Comparison of ENCODE assay signal across 13 mouse cellular contexts in the genomic region with DNA sequence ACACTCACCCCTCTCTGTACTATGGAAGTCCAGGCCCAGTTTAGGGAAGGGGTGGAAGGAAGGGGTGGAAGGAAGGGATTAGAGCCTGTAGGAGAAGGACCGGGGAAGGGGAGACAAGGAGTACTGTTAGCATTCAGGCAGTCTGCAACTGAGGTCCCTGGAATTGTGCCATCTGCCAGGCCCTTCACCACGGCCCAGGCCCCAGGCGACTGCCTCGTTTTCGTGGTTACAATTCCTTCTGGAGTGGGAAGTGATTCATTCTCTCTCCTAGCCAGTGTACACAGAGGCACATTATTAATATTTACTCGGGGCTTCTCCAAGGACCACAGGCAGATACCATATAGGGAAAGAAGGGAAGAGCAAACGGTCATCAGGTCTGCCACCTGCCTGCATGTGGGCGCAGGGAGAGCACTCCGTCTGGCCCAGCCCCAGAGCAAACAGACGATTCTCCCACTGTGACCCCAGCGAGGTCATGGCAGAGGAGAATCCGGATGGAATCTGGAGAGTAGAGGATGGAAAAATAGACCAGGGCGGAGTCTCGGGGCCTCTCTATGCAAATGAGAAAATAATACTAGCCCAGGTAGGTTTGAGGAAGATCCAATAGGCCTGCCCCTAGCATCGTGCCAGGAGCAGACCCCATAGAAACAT.
DNase-seq lines count a peak whose midpoint lies in the region; ATAC-seq lines count a peak whose summit lies in the region.
"Had no signal": no experiment of that assay in that cellular context is flagged by ENCODE, and none has a peak within 500 bp of the region (broad histone marks: within the 10 kb centered on the region; RNA-seq: fewer than 3 reads in every experiment).

No protein-coding gene starts in this region.

- H3K36me3 ChIP-seq in heart, embryonic 10.5 days, result no peaks in the 10 kb centered on the region
- no peaks in the 10 kb centered on the region for H3K36me3 ChIP-seq in embryonic facial prominence, embryonic 14.5 days (ENCODE audit: control insufficient read depth, insufficient read depth, low read length)
- H3K36me3 ChIP-seq in intestine, embryonic 16.5 days (ENCODE audit: control insufficient read depth, insufficient read depth, low read length), result no peaks in the 10 kb centered on the region
- no peaks in the 10 kb centered on the region for H3K36me3 ChIP-seq in stomach, embryonic 14.5 days (ENCODE audit: control insufficient read depth, insufficient read depth, low read length)

- H3K9ac ChIP-seq in embryonic facial prominence, embryonic 14.5 days (ENCODE audit: low read depth, low read length), result 0 out of 2 replicates have a peak overlapping the region, but pooled peaks have one; percentile 32
- no peak overlapping the region for H3K9ac ChIP-seq in intestine, embryonic 16.5 days (ENCODE audit: low read depth, low read length)
- no peak overlapping the region for H3K9ac ChIP-seq in stomach, embryonic 14.5 days (replicated peaks; ENCODE audit: low read depth, low read length)

- no peaks in the 10 kb centered on the region for H3K9me3 ChIP-seq in heart, embryonic 10.5 days
- H3K9me3 ChIP-seq in embryonic facial prominence, embryonic 14.5 days (ENCODE audit: control insufficient read depth, low read length), result no peaks in the 10 kb centered on the region
- H3K9me3 ChIP-seq in intestine, embryonic 16.5 days (ENCODE audit: control insufficient read depth, low read length), result no peaks in the 10 kb centered on the region
- no peaks in the 10 kb centered on the region for H3K9me3 ChIP-seq in stomach, embryonic 14.5 days (ENCODE audit: control insufficient read depth, low read depth, low read length)

- H3K4me3 ChIP-seq in heart, embryonic 10.5 days, result 0 out of 2 replicates have a peak overlapping the region, but pooled peaks have one; percentile 8
- no peak overlapping the region for H3K4me3 ChIP-seq in embryonic facial prominence, embryonic 14.5 days (ENCODE audit: low read depth, low read length)
- H3K4me3 ChIP-seq in intestine, embryonic 16.5 days (ENCODE audit: low read length), result no peak overlapping the region
- H3K4me3 ChIP-seq in stomach, embryonic 14.5 days (ENCODE audit: low read depth, low read length), result no peak overlapping the region
- H3K4me3 ChIP-seq: erythroblast, embryonic 14.5 days had no signal

- intact Hi-C loops in left cerebral cortex, postnatal 14 days (cut with DNase I), result no loop called here

- 55% methylated on average over 15 of the region's 15 CpGs for WGBS in heart, embryonic 10.5 days
- 23% methylated on average over 14 of the region's 15 CpGs for WGBS in embryonic facial prominence, embryonic 14.5 days
- 18% methylated on average over 15 of the region's 15 CpGs for WGBS in intestine, embryonic 16.5 days
- 27% methylated on average over 15 of the region's 15 CpGs for WGBS in stomach, embryonic 14.5 days

- DNase-seq in heart, embryonic 10.5 days (ENCODE audit: low spot score), result no peak
- DNase-seq in heart, postnatal 4 days, result no peak
- peak; percentile 54 for DNase-seq in embryonic facial prominence, embryonic 14.5 days (ENCODE audit: low spot score)
- DNase-seq in layer of hippocampus, adult 11-12 months (ENCODE audit: low spot score), result no peak
- DNase-seq in left cerebral cortex, postnatal 14 days (ENCODE audit: low spot score in 2 of 2), result no peak
- DNase-seq in adrenal gland, adult 2 months, result no peak
- DNase-seq: kidney, adult 9 months; lung, postnatal 4 days had no signal

- peaks cover 62% of the 10 kb centered on the region for H3K27me3 ChIP-seq in heart, embryonic 10.5 days (ENCODE audit: insufficient read depth, poor library complexity, severe bottlenecking)
- H3K27me3 ChIP-seq in embryonic facial prominence, embryonic 14.5 days (replicated peaks; ENCODE audit: control insufficient read depth, insufficient read depth, low read length), result no peaks in the 10 kb centered on the region
- H3K27me3 ChIP-seq in intestine, embryonic 16.5 days (replicated peaks; ENCODE audit: control insufficient read depth, insufficient read depth, low read length), result no peaks in the 10 kb centered on the region; the same call in 1 of the 2 replicates
- H3K27me3 ChIP-seq in stomach, embryonic 14.5 days (ENCODE audit: control insufficient read depth, insufficient read depth, low read length), result no peaks in the 10 kb centered on the region

- peak overlapping the region; percentile 37 for H3K4me2 ChIP-seq in embryonic facial prominence, embryonic 14.5 days (ENCODE audit: low read depth, low read length)
- H3K4me2 ChIP-seq in intestine, embryonic 16.5 days (ENCODE audit: low read depth, low read length), result no peak overlapping the region
- no peak overlapping the region for H3K4me2 ChIP-seq in stomach, embryonic 14.5 days (replicated peaks; ENCODE audit: low read depth, low read length)
- H3K4me2 ChIP-seq: heart, embryonic 11.5 days had no signal

- ATAC-seq in embryonic facial prominence, embryonic 14.5 days (ENCODE audit: low read depth), result no peak; the same call in 1 of the 2 replicates
- ATAC-seq in intestine, embryonic 16.5 days, result peak; percentile 39; the same call in 1 of the 2 replicates
- peak; percentile 11; the same call in 1 of the 2 replicates for ATAC-seq in stomach, embryonic 14.5 days (ENCODE audit: insufficient number of reproducible peaks, insufficient read depth, low FRiP score, low read depth)
- ATAC-seq: activated CD4-positive, CD25-positive, alpha-beta regulatory T cell, adult 4 months had no signal

- H3K27ac ChIP-seq in heart, embryonic 10.5 days, result 0 out of 2 replicates have a peak overlapping the region, but pooled peaks have one; percentile 24
- H3K27ac ChIP-seq in embryonic facial prominence, embryonic 14.5 days (replicated peaks; ENCODE audit: low read depth, low read length), result peak overlapping the region; percentile 75
- peak overlapping the region; percentile 42 for H3K27ac ChIP-seq in intestine, embryonic 16.5 days (ENCODE audit: low read length)
- peak overlapping the region; percentile 35; the same call in 1 of the 2 replicates for H3K27ac ChIP-seq in stomach, embryonic 14.5 days (ENCODE audit: low read length)

- H3K4me1 ChIP-seq in heart, embryonic 10.5 days, result peaks cover 37% of the 10 kb centered on the region
- H3K4me1 ChIP-seq in embryonic facial prominence, embryonic 14.5 days (ENCODE audit: control insufficient read depth, insufficient read depth, low read length), result peaks cover 42% of the 10 kb centered on the region
- peaks cover 11% of the 10 kb centered on the region for H3K4me1 ChIP-seq in intestine, embryonic 16.5 days (ENCODE audit: control insufficient read depth, insufficient read depth, low read length)
- H3K4me1 ChIP-seq in stomach, embryonic 14.5 days (ENCODE audit: control insufficient read depth, insufficient read depth, low read length), result peaks cover 14% of the 10 kb centered on the region

Comparison
In these comparisons a context has a peak if more than half of its experiments do, and no peak if none do; other contexts are left out.
1. H3K27ac ChIP-seq: peak in every context shown above with its lines; median percentile 75 in embryonic facial prominence, embryonic 14.5 days; 42 in intestine, embryonic 16.5 days; 35 in stomach, embryonic 14.5 days; 24 in heart, embryonic 10.5 days.